Mouse (Mus musculus): ENCODE results near the gene Plcb2. TPM values are rescaled to one million over a fixed set of nuclear protein-coding genes. Genes with fewer than 3 reads are reported as not detected.

Gene Plcb2
- polyA plus RNA-seq, 1 experiment from 2014 or later, result 1.4 TPM

DNA sequence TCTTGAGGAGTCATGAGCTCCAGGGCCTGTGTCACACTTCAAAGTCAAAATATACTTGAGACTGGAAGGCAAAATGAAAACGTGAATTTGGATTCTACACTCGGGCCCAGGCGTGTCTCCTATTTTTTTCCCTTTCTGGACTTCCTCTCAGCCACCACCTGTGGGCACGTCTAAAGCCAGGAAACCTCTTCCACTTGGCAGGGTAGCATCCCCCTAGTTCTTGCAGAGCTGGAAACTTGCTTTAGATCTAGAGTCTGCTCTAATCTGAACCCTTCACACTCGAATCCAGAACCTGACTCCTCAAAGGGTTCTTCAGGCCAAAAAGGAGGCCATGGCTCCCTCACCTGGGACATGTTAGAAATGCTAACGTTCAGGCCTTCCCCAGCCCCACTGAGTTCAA is 27.2 kb upstream of the Plcb2 start:
- no peak for DNase-seq (ENCODE audit: low spot score)
- H3K9me3 ChIP-seq (ENCODE audit: control insufficient read depth, low read length), result no peaks in the 10 kb centered on the region
- no peak overlapping the region for H3K9ac ChIP-seq (ENCODE audit: low read length)
- ATAC-seq (replicated peaks; ENCODE audit: low FRiP score, low TSS enrichment, low read depth), result no peak
- no peak overlapping the region for H3K4me3 ChIP-seq (ENCODE audit: low read depth, low read length)
- 82% methylated on average over 6 of the region's 6 CpGs for WGBS
- H3K27ac ChIP-seq (ENCODE audit: low read depth), result no peak overlapping the region
- H3K27me3 ChIP-seq (replicated peaks; ENCODE audit: control insufficient read depth, insufficient read depth, low read length), result no peaks in the 10 kb centered on the region
- no peak overlapping the region for H3K4me2 ChIP-seq (ENCODE audit: low read length)
- peaks cover 12% of the 10 kb centered on the region; the same call in 1 of the 2 replicates for H3K4me1 ChIP-seq (replicated peaks; ENCODE audit: control insufficient read depth, insufficient read depth, low read length)
- peaks cover 5% of the 10 kb centered on the region; the same call in 1 of the 2 replicates for H3K36me3 ChIP-seq (ENCODE audit: control insufficient read depth, insufficient read depth, low read length)

DNA sequence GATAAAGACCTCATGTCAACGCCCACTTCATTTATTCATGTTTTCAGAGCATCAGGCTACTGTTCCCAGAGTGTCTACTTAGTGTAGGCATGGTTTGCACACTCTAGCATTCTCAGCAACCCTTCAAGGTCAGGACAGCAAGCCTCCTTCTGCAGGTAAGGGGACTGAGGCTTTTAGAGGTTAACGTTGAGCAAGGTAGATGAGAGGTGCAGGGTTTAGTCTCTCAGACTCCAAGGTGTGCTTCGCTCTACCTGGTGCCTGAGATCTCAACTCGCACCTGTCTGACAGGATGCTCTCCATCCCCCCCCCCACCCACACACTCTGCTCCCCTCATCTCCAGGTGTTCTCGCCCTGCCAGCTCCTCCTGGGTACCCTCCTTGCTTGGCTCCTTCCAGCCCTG is 25.9 kb upstream of the Plcb2 start:
- H3K4me3 ChIP-seq (ENCODE audit: low read depth, low read length), result no peak overlapping the region
- no peak for ATAC-seq (replicated peaks; ENCODE audit: low FRiP score, low TSS enrichment, low read depth)
- no peak for DNase-seq (ENCODE audit: low spot score)
- H3K9me3 ChIP-seq (ENCODE audit: control insufficient read depth, low read length), result no peaks in the 10 kb centered on the region
- H3K36me3 ChIP-seq (ENCODE audit: control insufficient read depth, insufficient read depth, low read length), result peaks cover 13% of the 10 kb centered on the region
- no peak overlapping the region for H3K27ac ChIP-seq (ENCODE audit: low read depth)
- no peak overlapping the region for H3K4me2 ChIP-seq (ENCODE audit: low read length)
- H3K4me1 ChIP-seq (replicated peaks; ENCODE audit: control insufficient read depth, insufficient read depth, low read length), result peaks cover 23% of the 10 kb centered on the region; the same call in 1 of the 2 replicates
- H3K9ac ChIP-seq (ENCODE audit: low read length), result no peak overlapping the region
- 88% methylated on average over 5 of the region's 5 CpGs for WGBS
- H3K27me3 ChIP-seq (replicated peaks; ENCODE audit: control insufficient read depth, insufficient read depth, low read length), result no peaks in the 10 kb centered on the region

DNA sequence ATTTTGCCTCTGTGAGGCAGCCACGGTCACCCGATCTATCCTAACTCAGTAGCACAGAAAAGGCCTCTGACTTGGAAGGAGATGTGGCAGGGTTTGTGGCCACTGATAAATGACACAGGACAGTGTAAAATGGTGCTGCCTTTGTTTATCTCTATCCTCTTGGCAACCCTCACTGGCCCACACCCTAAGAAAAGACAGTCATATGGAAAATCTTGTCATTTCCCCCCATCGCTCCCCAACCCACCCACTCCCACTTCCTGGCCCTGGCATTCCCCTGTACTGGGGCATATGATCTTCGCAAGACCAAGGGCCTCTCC is 24.5 kb upstream of the Plcb2 start:
- Histone ChIP-seq H3K4me3 (ENCODE audit: low read depth, low read length) (no peak overlapping the region), H3K4me1 (replicated peaks; ENCODE audit: control insufficient read depth, insufficient read depth, low read length) (peaks cover 30% of the 10 kb centered on the region; the same call in 1 of the 2 replicates), H3K9me3 (ENCODE audit: control insufficient read depth, low read length) (no peaks in the 10 kb centered on the region), H3K9ac (ENCODE audit: low read length) (no peak overlapping the region), H3K36me3 (ENCODE audit: control insufficient read depth, insufficient read depth, low read length) (peaks cover 15% of the 10 kb centered on the region), H3K4me2 (ENCODE audit: low read length) (no peak overlapping the region), H3K27ac (ENCODE audit: low read depth) (peak overlapping the region; percentile 87; the same call in 1 of the 2 replicates), H3K27me3 (replicated peaks; ENCODE audit: control insufficient read depth, insufficient read depth, low read length) (no peaks in the 10 kb centered on the region)
- WGBS, result 52% methylated on average over 4 of the region's 4 CpGs
- ATAC-seq (replicated peaks; ENCODE audit: low FRiP score, low TSS enrichment, low read depth), result no peak
- no peak for DNase-seq (ENCODE audit: low spot score)

DNA sequence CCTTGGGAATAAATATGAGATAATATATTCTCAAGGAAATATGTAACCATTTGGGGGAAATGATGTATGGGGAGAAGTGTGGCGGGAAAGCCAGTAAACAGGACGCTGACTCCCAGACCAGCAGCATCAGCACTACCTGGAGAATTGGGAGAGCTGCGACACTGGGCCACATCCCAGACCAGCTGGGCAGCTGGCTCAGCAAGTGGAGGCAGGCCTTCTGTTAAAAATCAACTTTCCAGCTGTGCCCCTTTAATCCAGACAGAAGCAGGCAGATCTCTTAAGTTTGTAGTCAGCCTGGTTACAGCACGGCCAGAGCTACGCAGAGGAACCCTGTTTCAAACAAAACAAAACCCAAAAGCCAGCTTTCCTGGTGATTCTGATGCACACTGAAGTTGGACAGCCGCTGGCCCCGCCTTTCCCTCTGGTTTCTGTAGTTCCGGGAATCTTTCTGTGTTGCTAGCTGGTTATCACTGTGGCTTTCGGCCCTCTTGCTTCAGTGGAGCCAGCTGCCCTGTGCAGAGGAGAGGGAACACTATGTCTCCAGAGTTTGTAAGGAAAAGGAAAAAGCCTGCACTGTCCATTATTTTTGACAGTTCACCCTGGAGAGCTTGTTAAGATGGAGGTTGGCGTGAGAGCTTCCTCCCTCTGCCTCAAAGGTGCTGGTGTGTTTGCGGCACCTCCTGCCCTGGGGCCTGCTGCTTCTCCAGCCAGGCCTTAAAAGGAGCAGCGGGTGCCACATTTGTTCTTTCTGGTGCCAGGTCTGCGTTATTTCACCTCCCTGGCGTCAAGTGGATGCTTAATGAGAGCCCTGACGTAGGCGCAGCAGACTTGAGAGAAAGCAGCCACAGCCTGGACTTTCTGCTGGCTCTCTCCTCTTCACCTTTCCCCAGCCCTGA is 23.9 kb upstream of the Plcb2 start:
- H3K4me2 ChIP-seq (ENCODE audit: low read length), result no peak overlapping the region
- H3K4me1 ChIP-seq (replicated peaks; ENCODE audit: control insufficient read depth, insufficient read depth, low read length), result peaks cover 36% of the 10 kb centered on the region; the same call in 1 of the 2 replicates
- peak; percentile 71 for DNase-seq (ENCODE audit: low spot score)
- 0 out of 2 replicates have a peak overlapping the region, but pooled peaks have one; percentile 20 for H3K9ac ChIP-seq (ENCODE audit: low read length)
- peaks cover 15% of the 10 kb centered on the region for H3K36me3 ChIP-seq (ENCODE audit: control insufficient read depth, insufficient read depth, low read length)
- H3K27ac ChIP-seq (ENCODE audit: low read depth), result peak overlapping the region; percentile 87
- H3K27me3 ChIP-seq (replicated peaks; ENCODE audit: control insufficient read depth, insufficient read depth, low read length), result no peaks in the 10 kb centered on the region
- WGBS, result 47% methylated on average over 16 of the region's 16 CpGs
- H3K4me3 ChIP-seq (ENCODE audit: low read depth, low read length), result no peak overlapping the region
- H3K9me3 ChIP-seq (ENCODE audit: control insufficient read depth, low read length), result no peaks in the 10 kb centered on the region
- 0 out of 2 replicates have a peak, but pooled peaks have one; percentile 34 for ATAC-seq (replicated peaks; ENCODE audit: low FRiP score, low TSS enrichment, low read depth)

DNA sequence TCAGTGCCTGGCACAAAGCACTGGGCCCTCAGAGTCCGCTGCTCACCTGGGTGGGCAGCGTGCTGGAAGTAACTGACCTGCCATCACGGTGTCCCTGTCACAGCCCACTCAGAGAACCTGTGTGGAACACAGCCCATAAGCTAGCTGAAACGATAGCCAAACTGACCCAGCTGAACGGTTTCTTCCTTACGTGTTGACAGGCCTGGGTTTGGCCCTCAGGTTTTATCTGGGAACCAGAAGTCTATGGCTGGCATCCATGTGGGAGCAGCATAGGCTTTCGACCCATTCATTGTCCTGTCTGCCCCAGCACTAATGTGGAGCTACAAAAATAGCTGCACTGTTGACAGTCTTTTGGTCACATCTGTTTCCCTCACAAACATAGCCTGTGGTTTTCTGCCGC is 22.2 kb upstream of the Plcb2 start:
- H3K36me3 ChIP-seq (ENCODE audit: control insufficient read depth, insufficient read depth, low read length), result peaks cover 15% of the 10 kb centered on the region

DNA sequence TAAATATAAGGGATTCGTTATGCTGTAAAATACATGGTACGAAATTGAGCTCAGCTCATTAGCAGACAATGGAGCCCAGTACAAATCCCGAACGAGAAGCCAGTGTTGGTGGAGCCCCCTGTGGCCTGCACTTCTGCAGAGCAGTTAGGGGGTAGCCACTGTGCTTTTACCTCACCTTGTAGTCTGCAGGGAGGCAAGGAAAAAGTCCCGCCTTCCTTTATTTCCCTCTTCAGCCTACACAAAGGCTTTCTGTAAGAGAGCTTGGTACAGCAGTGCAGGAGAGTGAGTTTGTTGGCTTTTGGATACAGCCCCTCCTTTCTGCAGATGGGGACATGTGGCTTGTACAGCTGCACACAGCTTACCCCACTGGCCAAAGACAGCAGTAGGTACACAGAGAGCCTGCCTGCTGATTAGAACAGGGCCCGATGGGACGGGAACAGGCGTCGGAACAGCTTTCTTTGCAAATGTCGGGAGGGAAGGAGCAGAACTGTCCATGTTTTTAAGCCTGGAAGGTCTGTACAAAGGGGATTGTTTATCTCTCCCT is 21.2 kb upstream of the Plcb2 start:
- DNase-seq (ENCODE audit: low spot score) (no peak), ATAC-seq (replicated peaks; ENCODE audit: low FRiP score, low TSS enrichment, low read depth) (no peak)
- Histone ChIP-seq H3K9me3 (ENCODE audit: control insufficient read depth, low read length) (no peaks in the 10 kb centered on the region), H3K4me2 (ENCODE audit: low read length) (0 out of 2 replicates have a peak overlapping the region, but pooled peaks have one; percentile 18), H3K4me3 (ENCODE audit: low read depth, low read length) (no peak overlapping the region), H3K36me3 (ENCODE audit: control insufficient read depth, insufficient read depth, low read length) (peaks cover 15% of the 10 kb centered on the region), H3K27ac (ENCODE audit: low read depth) (no peak overlapping the region), H3K4me1 (replicated peaks; ENCODE audit: control insufficient read depth, insufficient read depth, low read length) (peaks cover 46% of the 10 kb centered on the region), H3K27me3 (replicated peaks; ENCODE audit: control insufficient read depth, insufficient read depth, low read length) (peaks cover 5% of the 10 kb centered on the region; the same call in 1 of the 2 replicates), H3K9ac (ENCODE audit: low read length) (no peak overlapping the region)
- 53% methylated on average over 10 of the region's 10 CpGs for WGBS

More for the DNA sequence above, 22.2 kb upstream of the Plcb2 start:
- Histone ChIP-seq H3K9me3 (ENCODE audit: control insufficient read depth, low read length) (no peaks in the 10 kb centered on the region), H3K4me2 (ENCODE audit: low read length) (no peak overlapping the region), H3K27me3 (replicated peaks; ENCODE audit: control insufficient read depth, insufficient read depth, low read length) (no peaks in the 10 kb centered on the region), H3K4me3 (ENCODE audit: low read depth, low read length) (no peak overlapping the region), H3K27ac (ENCODE audit: low read depth) (no peak overlapping the region), H3K9ac (ENCODE audit: low read length) (no peak overlapping the region), H3K4me1 (replicated peaks; ENCODE audit: control insufficient read depth, insufficient read depth, low read length) (peaks cover 41% of the 10 kb centered on the region; the same call in 1 of the 2 replicates)
- DNase-seq (ENCODE audit: low spot score) (no peak), ATAC-seq (replicated peaks; ENCODE audit: low FRiP score, low TSS enrichment, low read depth) (no peak)
- 83% methylated on average over 8 of the region's 8 CpGs for WGBS

DNA sequence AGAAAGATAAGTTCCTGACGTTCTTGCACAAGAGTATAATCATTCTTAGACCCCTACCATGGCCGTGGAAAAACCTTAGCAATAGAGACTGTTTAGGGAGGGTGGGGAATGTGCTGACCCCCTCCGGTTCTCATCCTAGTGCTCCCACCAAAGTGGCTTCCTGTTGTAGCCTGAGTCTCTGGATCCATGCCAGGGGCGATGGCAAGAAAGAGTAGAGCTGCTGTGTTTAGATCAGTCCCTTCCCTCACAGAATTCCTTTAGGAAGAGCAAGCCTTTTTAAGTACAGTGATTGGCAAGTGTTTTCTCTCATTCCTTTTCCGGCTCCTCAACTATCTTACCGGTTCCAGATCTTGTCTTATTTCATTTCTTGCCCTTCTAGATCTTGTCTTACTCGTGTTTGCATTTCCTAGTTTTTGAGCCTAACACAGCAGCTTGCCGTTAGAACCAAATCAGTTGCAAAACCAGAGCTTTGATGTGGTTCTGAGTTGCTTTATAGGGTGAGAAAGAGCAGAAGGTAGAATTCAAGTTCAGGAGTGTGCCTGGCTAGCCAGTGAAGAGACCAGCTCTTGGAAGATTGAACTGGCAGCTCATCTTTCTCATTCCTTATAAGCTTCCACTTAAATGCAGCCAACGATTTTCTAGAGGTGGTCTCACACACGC is 19.2 kb upstream of the Plcb2 start:
- DNase-seq (ENCODE audit: low spot score), result no peak
- H3K9ac ChIP-seq (ENCODE audit: low read length), result peak overlapping the region; percentile 18; the same call in 1 of the 2 replicates

More for the DNA sequence above, 19.2 kb upstream of the Plcb2 start:
- H3K9me3 ChIP-seq (ENCODE audit: control insufficient read depth, low read length), result no peaks in the 10 kb centered on the region
- H3K4me2 ChIP-seq (ENCODE audit: low read length), result peak overlapping the region; percentile 94
- H3K27ac ChIP-seq (ENCODE audit: low read depth), result 0 out of 2 replicates have a peak overlapping the region, but pooled peaks have one; percentile 45
- peak overlapping the region; percentile 82; the same call in 1 of the 2 replicates for H3K4me3 ChIP-seq (ENCODE audit: low read depth, low read length)
- H3K4me1 ChIP-seq (replicated peaks; ENCODE audit: control insufficient read depth, insufficient read depth, low read length), result peaks cover 43% of the 10 kb centered on the region
- WGBS, result 35% methylated on average over 10 of the region's 10 CpGs
- H3K36me3 ChIP-seq (ENCODE audit: control insufficient read depth, insufficient read depth, low read length), result peaks cover 15% of the 10 kb centered on the region
- H3K27me3 ChIP-seq (replicated peaks; ENCODE audit: control insufficient read depth, insufficient read depth, low read length), result peaks cover 10% of the 10 kb centered on the region; the same call in 1 of the 2 replicates
- ATAC-seq (replicated peaks; ENCODE audit: low FRiP score, low TSS enrichment, low read depth), result no peak
